Comparison of ENCODE assay signal across 16 mouse cellular contexts in the genomic region with DNA sequence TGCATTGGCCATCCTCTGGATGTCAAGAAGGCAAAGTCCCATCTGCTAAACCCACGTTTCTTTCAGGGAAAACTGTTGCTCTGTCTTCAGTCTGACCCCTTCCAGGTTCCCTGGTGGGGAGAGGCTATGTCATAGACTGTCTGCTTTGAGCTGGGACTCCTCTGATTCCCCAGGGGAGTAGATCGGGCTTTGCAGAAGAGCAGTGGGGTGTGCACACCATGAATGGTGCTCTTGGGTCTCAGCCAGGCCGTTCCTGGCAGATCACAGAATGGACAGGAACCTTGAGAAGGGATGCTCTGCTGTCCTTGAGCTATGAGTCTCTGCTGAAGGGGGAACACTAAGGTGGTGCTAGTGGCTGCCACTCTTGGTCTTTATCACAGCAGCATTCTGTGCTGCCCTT.
"Had no signal": no experiment of that assay in that cellular context is flagged by ENCODE, and none has a peak within 500 bp of the region (broad histone marks: within the 10 kb centered on the region; RNA-seq: fewer than 3 reads in every experiment).

No protein-coding gene starts in this region.

- H3K27me3 ChIP-seq: kidney, embryonic 15.5 days; liver, embryonic 13.5 days; megakaryocyte, embryonic 14.5 days; neural tube, embryonic 12.5 days; neural tube, embryonic 15.5 days had no signal

- H3K4me2 ChIP-seq: kidney, embryonic 15.5 days; liver, embryonic 13.5 days; neural tube, embryonic 12.5 days; neural tube, embryonic 15.5 days had no signal

- H3K9ac ChIP-seq: kidney, embryonic 15.5 days; liver, embryonic 13.5 days; neural tube, embryonic 12.5 days; neural tube, embryonic 15.5 days had no signal

- DNase-seq: kidney, postnatal 36 days; layer of hippocampus, postnatal 36 days; liver, embryonic 13.5 days; lung, adult 2 months; lung, postnatal 36 days; midbrain, embryonic 14.5 days; retina, postnatal 1 day; right cerebral cortex, postnatal 25 days; thymus, adult 18-20 months; thymus, postnatal 36 days had no signal

- H3K27ac ChIP-seq: kidney, embryonic 15.5 days; left cerebral cortex, adult 2 months; liver, embryonic 13.5 days; midbrain, embryonic 10.5 days; neural tube, embryonic 12.5 days; neural tube, embryonic 15.5 days had no signal

- H3K9me3 ChIP-seq: kidney, embryonic 15.5 days; liver, embryonic 13.5 days; megakaryocyte, embryonic 14.5 days; midbrain, embryonic 10.5 days; neural tube, embryonic 12.5 days; neural tube, embryonic 15.5 days had no signal

- H3K4me3 ChIP-seq: kidney, embryonic 15.5 days; left cerebral cortex, adult 2 months; liver, embryonic 13.5 days; megakaryocyte, embryonic 14.5 days; midbrain, embryonic 10.5 days; neural tube, embryonic 12.5 days; neural tube, embryonic 15.5 days had no signal
